Mouse (Mus musculus): ENCODE measurements around the gene Ltbp3. TPM values are rescaled to one million over a fixed set of nuclear protein-coding genes. Genes with fewer than 3 reads are reported as not detected.

The Ltbp3 gene
- total RNA-seq, 2 experiments from 2014 or later = 23.8 to 23.9 TPM

DNA sequence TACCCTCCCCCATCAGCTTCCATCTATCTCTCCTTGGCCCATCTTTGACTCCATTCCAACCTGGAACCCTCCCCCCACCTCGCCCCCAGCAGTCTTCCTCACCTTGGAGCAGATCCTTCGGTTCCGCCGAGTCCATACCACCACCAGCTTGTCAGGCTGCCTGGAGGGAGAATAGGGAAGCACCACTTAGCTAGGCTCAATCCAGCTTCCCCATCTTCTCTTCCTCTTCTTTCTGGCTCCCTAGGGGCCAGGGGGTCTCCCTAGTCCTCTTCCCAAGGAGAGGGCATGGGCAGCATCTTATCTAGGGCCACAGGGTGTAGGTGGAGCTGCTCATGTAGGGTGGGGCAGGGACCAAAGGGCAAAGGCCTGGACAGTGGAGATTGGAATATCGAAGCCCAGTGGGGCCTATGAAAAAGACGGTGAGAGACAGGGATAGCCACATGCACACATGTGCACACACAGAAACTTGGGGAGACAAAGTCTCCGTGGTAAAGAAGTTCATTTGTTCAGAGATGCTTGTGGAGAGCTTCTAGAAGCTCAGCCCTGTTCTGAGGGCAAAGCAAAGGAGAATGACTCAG lies 17.8 kb upstream of the Ltbp3 start:
- DNase-seq = no peak
- intact Hi-C loops (cut with DNase I) = no loop called here

DNA sequence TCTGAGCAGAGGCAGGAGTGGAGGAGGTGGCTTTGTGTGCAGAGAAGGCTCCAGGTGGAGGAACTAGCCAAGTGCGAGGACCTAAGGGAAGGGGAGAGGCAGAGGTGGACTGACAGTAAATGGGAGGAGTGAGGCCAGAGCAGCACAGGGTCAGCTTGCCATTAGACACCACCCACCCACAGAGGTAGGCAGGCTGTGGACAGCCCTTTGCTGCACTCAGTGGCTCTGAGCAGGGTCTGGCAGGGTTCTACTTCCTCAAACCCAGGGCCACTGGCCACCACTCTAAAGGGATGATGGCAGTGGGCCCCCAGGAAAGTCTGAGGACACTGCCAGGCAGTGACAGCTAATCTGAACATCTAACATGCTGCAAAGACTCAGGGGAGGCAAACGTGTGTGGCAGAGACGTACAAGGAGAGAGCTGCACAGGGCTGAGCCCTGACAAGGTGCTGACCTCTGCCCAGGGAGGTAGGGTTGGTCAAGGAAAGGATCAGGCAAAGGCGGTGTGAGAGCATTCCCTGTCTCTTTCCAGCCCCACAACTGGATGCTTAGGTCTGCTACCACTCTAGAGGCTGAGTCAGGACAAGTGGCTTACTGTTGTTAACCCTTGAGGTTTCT lies 16.7 kb upstream of the Ltbp3 start:
- intact Hi-C loops (cut with DNase I) = no loop called here
- no peak for DNase-seq

DNA sequence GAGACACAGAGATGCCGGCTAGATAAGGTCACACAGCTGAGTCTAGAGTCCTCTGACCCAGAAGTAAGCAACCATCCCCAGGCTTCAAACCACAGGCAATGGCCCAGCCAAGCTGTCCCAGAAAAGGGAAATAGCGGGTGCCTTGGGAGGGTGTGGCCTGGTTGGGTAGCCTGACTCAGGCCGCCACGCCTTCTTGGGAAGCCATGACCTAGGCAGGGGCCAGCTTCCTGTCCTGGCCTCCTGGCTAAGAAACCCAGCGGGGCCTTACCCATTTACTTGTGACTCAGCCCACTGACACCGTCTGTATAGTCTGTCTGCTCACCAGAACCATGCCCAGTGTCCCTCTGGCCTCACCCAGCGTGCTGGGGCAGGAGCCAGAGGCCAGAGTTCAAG lies 16.2 kb upstream of the Ltbp3 start:
- intact Hi-C loops (cut with DNase I) = no loop called here
- DNase-seq = no peak

DNA sequence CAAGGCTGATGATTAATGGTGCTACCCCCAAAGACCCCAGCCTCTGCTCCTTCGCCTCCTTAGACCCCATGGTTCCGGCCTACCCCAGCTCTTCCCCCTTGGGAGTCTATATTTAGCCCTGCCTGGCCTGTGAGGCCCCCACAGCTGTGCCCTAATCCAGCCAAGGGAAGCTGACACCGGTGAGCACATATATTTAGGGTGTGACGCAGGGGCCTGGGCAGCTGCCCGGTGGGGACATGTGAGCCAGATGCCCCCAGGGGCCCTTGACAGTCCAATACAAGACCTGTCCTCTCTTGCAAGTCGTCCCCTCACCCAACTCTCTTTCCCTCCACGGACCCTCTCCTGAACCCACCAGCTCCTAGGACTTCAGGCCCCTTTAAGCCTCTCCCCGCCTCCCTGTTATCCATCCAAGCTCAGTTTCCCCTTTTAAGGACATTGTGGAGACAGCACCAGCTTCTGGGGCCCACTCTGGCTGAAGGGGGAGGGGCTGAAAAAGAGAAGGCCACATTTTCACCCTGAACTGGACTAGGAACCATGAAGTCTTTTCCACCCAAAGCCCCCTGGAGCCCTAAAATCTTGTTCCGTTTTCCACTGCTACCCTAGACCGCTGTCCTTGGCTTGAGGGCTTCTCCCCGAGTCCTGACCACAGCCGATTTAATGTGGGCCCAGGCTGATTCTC lies 15.5 kb upstream of the Ltbp3 start:
- intact Hi-C loops (cut with DNase I) = no loop called here
- no peak for DNase-seq

DNA sequence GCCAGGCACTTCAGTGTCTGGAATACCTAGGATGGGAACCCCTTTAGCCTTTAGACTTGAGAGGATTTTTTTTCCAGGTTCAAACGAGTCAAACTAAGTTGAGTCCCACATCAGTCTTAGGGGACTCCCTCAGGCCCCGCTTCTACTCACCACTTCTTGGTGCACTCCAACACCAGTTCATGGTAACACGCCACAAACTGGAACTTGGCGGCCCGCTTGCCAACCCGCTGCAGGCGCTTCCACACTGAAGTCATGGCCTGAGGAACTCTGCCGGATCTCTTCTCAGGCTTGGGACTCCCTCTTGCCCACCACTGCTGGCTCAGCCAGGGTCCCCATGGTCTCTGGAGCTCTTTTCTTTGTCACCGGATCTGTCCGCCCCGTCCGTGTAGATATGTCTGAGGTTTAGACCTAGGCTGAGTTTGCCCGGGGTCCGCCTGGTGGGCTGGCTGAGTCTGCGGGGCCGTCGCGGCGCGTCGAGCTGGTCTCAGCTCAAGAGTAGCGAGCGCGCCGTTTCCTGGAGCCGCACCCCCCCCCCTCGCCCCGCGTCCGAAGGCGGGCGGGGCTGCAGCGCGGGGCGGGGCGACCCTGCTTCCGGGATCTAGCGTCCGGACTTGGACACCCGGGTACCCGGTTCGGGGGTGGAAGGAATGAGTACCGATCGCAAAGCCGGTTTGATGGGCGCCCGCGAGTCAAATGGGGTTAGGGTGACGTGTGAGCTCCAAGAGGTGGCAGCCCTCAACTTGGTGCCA lies 14.8 kb upstream of the Ltbp3 start, which contains the start of gene Ehbp1l1:
Gene Ehbp1l1 (minus strand): TSS at position 551 of the 749 bp plus-strand sequence.
- peak; percentile 57 for DNase-seq
- intact Hi-C loops (cut with DNase I) = no loop called here

DNA sequence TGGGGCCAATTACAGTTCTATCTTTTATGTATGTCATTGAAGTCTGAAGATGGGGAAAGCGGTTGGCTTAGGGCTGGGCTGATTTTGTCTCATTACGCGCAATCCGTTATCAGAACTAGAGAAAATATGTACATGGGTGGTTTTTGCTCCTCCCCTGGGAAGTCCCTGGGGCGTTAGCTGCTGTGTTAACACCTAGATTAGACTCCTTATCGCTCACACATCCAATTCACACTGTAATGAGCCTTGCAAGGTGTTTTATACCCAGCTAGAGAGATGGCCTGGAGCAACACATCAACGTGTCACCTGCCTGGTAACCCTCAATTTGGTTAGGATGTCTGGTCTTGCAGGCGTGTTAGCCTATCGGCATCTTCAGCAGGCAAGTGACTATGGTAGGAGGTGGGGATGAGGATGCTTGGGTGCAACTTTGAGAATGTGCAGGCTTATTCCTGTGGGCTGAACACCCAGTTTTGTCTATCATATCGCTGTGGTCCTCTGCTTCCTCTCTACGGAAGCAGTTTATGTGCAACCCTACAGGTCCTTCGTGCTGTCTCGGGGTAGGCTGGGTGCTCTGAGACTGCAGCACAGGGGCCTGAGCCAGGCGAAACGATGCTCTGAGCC lies 13.6 kb upstream of the Ltbp3 start:
- intact Hi-C loops (cut with DNase I) = no loop called here
- no peak for DNase-seq

DNA sequence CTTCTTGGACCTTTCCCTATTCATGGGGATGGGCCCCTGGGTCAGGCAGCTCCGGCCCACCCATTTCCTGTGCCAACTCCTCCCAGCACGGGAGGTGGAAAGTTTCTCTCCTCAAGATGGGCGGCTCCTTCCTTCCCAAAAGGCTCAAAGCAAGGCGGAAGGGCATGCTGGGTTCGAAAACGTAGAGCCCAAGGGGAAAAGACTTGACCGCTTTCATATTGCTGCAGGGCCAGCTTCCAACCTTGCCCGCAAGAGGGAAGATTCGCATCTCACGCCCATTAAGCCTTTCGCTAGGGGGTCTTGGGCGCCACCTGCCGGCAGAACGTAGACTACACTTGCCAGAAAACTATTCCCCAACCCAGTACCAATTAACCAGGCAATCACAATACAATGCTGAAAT lies 13.0 kb upstream of the Ltbp3 start:
- intact Hi-C loops (cut with DNase I) = no loop called here

DNA sequence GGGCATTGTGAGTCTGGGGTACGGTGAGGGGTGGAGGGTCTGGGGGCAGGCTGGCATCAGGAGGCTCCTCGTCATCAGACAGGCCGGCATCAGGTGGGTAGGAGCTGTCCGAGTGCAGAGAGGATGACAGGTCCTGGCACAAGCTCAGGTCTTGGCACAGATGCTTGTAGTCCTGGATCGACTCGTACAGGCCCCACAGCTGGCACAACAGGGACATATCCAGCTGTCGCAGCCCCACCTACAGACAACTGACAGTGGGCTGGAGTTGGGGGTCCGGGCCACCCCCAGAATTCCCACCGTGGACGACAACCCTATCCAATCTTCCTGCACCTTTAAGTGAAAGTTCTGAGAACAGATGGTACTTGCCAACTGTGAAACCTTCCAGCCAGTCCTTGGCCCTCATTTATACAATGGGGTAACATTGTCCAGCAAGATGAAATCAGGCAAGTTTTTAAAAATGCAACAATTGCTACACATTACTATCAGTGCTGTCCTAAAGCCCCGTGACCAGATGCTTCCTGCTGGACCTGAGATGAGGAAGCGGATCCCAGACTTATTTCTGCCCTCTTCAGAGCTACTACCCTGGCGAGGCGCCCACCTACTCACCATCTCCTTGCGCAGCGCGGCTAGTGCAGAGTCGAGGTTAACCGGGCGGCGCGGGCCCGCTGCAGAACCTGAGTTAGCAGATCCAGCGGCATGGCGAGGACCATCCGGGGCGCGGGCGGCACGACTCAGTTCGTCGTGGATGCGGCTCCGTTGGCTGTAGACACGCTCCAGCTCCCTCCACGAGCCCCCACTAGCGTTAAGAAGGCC lies 11.9 kb upstream of the Ltbp3 start:
- intact Hi-C loops (cut with DNase I) = no loop called here
- peak; percentile 83 for DNase-seq

More for the DNA sequence above, 13.0 kb upstream of the Ltbp3 start:
- DNase-seq = peak; percentile 91

DNA sequence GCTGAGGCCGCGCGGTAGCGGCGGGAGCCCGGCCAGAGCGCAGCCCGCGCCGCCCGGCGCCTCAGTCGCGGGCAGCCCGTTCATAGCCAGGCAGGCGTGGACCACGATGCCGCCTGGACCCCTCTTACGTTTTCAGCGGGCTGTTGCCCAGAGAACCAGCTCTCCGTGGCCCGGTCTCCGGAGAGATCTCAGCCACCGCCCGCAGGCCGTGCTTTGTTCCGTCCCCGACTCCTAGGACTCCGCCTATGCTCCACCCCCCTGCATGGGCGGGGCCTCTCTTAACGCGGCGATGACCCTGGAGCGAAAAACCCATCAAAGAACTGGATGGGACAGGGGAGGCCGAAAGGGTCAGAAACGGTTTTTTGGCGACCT lies 11.3 kb upstream of the Ltbp3 start, which contains the start of gene Fam89b:
Gene Fam89b (minus strand): TSS at position 210 of the 372 bp plus-strand sequence.
- intact Hi-C loops (cut with DNase I) = no loop called here
- DNase-seq = peak; percentile 93

DNA sequence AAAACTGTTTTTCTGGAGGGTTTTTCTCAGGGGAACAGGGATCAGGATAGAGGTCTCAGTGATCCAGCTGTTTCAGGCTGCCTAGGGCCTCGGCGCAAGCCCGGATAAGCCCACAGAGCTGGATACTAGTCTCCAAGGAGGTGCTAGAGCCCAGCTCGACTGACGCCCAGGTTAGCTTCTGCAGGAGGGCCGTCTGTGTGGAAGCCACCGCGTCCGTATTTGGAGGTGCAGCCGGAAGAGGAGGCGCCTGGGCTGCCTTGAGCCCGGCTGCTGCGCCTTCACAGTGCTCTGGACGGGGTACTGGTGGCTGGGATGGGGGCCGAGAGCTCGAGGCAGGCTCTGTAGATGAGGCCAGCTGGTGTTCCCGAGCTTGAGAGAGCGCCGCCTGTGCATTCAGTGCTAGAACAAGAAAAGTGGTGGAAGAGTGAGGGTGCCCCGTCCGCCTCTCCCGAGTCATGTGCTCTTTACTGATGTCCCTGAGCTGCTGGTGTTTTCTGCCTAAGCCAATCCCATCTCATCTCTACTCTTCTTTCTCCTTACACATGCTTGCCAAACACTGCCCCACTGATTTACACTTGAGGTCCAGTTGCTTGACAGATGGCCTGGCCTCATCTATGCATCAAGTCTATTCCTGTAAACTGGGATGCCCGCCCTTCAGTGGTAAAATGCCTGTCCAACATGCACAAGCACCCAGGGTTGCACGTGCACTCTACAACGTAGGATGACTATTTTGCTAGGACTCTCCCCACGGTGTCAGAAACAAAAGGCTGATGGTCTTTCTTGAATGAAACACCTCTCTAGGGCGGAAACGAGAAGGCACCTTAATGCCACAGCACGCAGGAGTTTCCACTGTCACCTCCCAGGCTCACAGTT lies 10.2 kb upstream of the Ltbp3 start:
- DNase-seq = peak; percentile 75
- intact Hi-C loops (cut with DNase I) = no loop called here

DNA sequence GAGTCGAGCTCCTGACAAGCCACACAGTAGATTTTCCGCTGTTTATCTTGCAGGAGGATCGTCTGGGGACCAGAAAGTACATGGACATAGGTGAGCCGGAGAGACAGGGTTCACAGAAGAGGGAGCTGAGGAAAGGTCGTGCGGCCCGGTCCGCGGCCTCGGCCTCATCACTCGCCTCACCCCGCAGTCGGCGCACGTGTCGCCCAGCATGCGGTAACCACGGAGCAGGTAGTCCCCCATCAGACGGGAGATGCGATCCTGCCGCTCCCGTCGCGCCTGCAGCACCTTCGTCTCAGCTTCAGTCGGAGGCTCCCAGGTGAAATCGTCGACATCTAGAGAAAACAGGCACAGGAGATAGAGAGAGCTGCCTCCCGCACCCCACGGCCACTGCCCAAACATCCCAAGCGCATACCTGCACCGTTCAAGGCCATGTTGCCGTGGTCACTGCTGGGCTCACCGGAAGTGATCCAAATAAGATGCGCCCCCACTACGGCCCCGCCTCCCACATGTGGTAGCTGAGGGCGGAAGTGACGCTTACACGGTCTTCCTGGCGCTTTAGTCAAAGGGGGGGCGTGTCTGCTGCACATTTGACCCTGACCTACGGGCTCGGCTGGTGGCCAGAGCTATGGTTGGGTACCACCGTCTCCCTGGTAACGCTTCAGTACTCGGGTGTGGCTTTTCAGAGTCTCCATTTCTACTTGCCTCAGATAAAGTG lies 9.3 kb upstream of the Ltbp3 start:
- intact Hi-C loops (cut with DNase I) = no loop called here
- peak; percentile 95 for DNase-seq

DNA sequence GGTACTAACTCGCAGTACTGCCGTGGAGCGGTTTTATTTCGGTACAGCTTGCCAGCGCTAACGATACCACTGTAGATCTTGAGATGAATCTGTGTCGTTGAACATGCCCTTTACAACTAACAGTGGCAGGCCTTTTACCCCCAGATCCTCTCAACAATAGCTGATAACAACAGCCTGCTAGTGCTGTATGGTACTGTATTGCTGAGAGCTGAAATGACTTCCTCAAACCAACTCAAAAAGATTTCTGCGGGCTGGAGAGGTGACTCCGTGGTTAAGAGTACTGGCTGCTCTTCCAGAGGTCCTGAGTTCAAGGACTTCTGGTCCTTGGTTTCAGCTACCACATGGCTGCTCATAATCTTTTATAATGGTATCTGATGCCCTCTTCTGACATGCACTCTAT lies 6.4 kb upstream of the Ltbp3 start:
- DNase-seq = no peak
- intact Hi-C loops (cut with DNase I) = no loop called here

DNA sequence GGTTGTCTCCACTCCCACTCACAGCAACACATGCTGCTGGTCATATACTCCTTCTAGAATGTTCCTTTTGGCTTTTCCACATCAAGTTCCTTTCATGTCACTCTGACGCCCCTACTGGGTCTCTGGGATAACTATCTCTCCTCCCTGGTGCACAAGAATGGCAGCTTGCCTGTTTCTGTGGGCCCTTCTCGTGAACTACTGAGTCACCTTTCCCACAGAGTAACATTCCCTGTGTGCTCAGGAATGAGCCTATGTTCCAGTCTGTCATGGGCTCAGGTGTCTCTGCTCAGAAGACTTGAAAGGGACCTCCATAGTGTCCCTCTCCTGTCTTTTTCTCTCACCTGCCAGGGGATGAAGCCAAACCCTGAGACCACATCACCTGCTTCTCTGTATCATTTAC lies 1.3 kb upstream of the Ltbp3 start:
- intact Hi-C loops (cut with DNase I) = no loop called here
- no peak for DNase-seq

DNA sequence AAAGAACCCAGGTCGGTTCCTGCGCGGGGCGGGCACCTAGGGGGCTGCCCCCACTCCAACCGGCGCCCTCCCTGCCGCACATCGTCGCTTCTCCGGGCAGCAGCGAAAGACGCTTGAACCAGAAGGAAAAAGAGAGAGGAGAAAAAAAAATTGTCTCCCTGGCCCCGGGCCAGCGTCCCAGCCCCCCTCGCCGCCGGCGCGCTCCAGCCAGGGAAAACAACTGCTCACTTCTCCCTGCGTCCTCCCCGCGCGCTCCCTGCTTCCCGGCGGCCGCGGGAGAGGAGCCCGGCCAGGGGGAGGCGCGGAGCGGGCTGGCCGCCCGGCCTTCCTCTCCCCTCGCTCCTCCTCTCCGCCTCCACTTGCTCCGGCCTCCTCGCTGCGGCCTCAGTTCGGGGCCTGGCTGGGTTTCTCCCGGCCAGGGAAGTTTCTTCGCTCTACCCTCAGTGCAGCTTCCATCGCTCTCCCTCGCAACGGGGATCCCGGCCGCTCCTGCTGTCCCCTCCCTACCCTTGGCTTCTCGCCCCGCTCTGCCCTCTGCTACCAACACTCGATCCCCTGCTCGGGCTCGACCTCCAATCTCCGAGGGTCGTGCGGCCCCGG lies 1.0 kb downstream of the Ltbp3 start:
- peak; percentile 88 for DNase-seq
- intact Hi-C loops (cut with DNase I) = no loop called here

DNA sequence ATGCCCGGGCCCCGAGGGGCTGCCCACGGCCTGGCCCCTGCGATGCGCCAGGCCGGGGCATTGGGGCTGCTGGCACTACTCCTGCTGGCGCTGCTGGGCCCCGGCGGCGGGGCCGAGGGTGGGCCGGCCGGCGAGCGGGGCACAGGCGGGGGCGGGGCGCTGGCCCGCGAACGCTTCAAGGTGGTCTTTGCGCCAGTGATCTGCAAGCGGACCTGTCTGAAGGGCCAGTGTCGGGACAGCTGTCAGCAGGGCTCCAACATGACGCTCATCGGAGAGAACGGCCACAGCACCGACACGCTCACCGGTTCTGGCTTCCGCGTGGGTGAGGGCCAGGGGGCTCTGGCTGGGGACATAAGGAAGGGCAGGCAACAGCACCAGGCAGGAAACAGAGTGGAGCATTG lies 1.5 kb downstream of the Ltbp3 start:
- DNase-seq = no peak
- intact Hi-C loops (cut with DNase I) = no loop called here

DNA sequence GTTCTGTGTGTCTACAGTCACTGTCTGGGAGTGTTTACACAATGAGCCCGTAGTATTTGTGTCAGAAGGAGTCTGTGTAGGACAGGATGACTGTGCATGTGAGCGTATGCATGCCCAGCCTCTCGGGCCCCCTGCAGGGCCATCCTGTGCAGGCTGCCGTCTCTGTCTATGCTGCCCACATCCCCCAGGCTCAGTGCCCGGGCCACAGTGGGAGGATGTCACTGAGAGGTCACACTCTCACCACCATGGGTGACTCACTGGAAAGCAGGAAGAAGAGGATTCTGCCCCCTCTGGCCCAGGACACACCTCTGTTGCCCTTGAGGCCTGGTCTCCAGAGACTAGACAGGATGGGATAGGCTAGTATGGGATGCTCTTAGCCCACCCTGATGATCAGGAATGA lies 2.9 kb downstream of the Ltbp3 start:
- DNase-seq = peak; percentile 61

DNA sequence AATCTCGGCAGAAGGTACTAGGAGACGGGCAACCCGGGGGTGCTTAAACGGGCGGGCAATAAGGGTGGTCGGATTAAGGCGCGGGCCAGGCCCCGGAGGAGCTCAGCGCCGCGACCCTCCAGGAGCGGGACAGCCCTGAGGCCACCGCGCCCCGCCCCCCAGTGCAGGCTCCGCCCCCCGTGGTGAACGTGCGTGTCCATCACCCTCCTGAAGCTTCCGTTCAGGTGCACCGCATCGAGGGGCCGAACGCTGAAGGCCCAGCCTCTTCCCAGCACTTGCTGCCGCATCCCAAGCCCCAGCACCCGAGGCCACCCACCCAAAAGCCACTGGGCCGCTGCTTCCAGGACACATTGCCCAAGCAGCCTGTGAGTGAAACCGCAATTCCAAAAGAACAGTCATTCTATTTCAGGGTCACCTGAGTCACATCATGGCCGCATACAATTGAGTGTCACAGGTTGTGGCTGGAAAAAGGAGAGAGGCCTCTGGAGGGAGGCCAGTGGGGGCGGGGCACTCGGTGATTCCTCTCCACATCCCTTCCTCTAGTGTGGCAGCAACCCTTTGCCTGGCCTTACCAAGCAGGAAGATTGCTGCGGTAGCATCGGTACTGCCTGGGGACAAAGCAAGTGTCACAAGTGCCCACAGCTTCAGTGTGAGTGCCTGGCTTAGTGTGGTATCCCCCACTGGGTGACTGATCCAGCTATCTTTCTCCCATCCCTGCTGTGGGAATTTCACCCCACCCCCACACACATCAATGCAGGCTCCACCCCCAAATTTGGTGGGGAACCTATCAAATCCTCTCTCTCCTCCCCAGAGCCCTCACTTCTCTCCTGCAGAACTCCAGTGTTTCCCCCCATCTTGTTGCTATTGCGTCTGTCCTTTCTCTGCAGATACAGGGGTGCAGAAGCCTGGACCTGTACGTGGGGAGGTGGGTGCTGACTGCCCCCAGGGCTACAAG lies 5.3 kb downstream of the Ltbp3 start:
- intact Hi-C loops (cut with DNase I) = no loop called here
- no peak for DNase-seq

More for the DNA sequence above, 2.9 kb downstream of the Ltbp3 start:
- intact Hi-C loops (cut with DNase I) = no loop called here

Data from left cerebral cortex, postnatal 4 days (tissue).